Mouse (Mus musculus): Measurements from ENCODE around the gene Grip2. TPM values are rescaled to one million over a fixed set of nuclear protein-coding genes. Genes with fewer than 3 reads are reported as not detected.

The Grip2 gene
- polyA plus RNA-seq, 1 experiment, result 1.4 TPM

DNA sequence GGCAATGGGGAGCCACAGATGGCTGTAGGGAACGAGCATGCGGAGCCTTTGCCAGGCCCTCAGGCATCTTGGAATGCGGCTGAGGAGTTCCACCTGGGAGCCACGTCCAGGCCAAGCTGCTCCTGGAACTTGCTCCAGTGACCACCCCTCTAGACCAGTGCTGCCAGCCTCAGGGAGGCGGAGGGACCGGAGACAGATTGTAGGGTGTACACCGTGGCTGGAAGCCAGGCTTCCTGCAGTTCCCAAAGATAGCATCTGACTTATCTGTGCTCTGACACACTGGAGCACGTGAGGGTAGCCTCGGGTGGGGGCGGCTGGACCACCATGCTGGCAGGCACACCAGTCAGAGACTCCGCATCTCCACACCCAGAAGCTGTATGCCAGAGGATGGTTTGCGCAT, 28.6 kb downstream of the Grip2 start:
- Histone ChIP-seq H3K27ac (ENCODE audit: control insufficient read depth, insufficient read depth, low read length) (no peak overlapping the region), H3K36me3 (ENCODE audit: control insufficient read depth, insufficient read depth, low read length) (no peaks in the 10 kb centered on the region), H3K27me3 (ENCODE audit: control insufficient read depth, insufficient read depth, low read length) (no peaks in the 10 kb centered on the region), H3K4me3 (ENCODE audit: control insufficient read depth, insufficient read depth, low read length) (no peak overlapping the region), H3K4me1 (replicated peaks; ENCODE audit: control insufficient read depth, insufficient read depth, low read length) (no peaks in the 10 kb centered on the region)
- DNase-seq, result no peak
- no peak for TF ChIP-seq CTCF (IDR thresholded peaks at IDR 0.05; ENCODE audit: borderline replicate concordance, control insufficient read depth, extremely low read depth, insufficient read depth, low read length, poor library complexity)
- no peak for TF ChIP-seq POLR2A (IDR thresholded peaks at IDR 0.05; ENCODE audit: control insufficient read depth, extremely low read depth, insufficient read depth, low read length, poor library complexity)
- 71% methylated on average over 12 of the region's 12 CpGs for WGBS

DNA sequence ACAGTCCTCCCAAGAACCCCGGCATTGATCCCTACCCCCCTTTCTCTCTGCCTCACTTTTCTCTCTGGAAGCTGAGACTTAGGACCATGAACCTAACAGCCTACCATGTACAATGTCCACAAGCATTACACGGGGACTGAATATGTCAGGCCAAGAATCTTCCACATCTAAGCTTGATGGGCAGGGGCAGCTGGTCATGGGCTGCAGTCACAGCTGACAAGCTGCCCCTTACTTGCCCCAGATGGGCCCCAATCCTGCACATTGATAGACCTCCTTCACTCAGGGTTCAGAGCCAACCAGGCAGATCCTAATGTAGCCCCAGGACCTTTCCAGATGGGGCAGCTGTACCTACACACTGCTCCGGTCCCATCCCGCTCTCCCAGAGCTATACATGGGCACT, 30.3 kb downstream of the Grip2 start:
- no peak for DNase-seq
- TF ChIP-seq POLR2A (IDR thresholded peaks at IDR 0.05; ENCODE audit: control insufficient read depth, extremely low read depth, insufficient read depth, low read length, poor library complexity), result no peak
- TF ChIP-seq CTCF (IDR thresholded peaks at IDR 0.05; ENCODE audit: borderline replicate concordance, control insufficient read depth, extremely low read depth, insufficient read depth, low read length, poor library complexity), result no peak
- WGBS, result 93% methylated on average over 4 of the region's 4 CpGs
- Histone ChIP-seq H3K27ac (ENCODE audit: control insufficient read depth, insufficient read depth, low read length) (no peak overlapping the region), H3K36me3 (ENCODE audit: control insufficient read depth, insufficient read depth, low read length) (no peaks in the 10 kb centered on the region), H3K4me3 (ENCODE audit: control insufficient read depth, insufficient read depth, low read length) (no peak overlapping the region), H3K27me3 (ENCODE audit: control insufficient read depth, insufficient read depth, low read length) (no peaks in the 10 kb centered on the region), H3K4me1 (replicated peaks; ENCODE audit: control insufficient read depth, insufficient read depth, low read length) (no peaks in the 10 kb centered on the region)

DNA sequence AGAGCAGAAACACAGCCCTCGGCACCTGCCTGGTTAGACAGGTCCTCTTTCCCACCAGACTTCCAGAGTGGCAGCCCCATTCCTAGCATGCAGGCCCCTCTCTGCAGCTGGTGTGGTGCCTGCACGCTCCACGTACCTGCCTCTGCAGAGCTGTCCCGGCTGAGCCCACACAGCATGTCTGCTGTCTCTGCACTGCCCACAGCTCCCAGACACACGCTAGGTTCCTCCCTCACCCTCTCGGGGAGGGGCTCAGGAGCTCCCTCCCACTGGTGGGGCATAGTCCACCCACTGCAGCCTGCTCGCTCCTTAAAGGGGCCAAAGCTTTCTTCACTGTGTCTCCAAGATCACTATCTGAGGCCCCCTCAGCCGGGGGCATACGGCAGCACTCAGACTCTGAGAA, 31.0 kb downstream of the Grip2 start:
- Histone ChIP-seq H3K4me3 (ENCODE audit: control insufficient read depth, insufficient read depth, low read length) (no peak overlapping the region), H3K4me1 (replicated peaks; ENCODE audit: control insufficient read depth, insufficient read depth, low read length) (no peaks in the 10 kb centered on the region), H3K36me3 (ENCODE audit: control insufficient read depth, insufficient read depth, low read length) (no peaks in the 10 kb centered on the region), H3K27me3 (ENCODE audit: control insufficient read depth, insufficient read depth, low read length) (no peaks in the 10 kb centered on the region), H3K27ac (ENCODE audit: control insufficient read depth, insufficient read depth, low read length) (no peak overlapping the region)
- TF ChIP-seq CTCF (IDR thresholded peaks at IDR 0.05; ENCODE audit: borderline replicate concordance, control insufficient read depth, extremely low read depth, insufficient read depth, low read length, poor library complexity), result no peak
- no peak for TF ChIP-seq POLR2A (IDR thresholded peaks at IDR 0.05; ENCODE audit: control insufficient read depth, extremely low read depth, insufficient read depth, low read length, poor library complexity)
- no peak for DNase-seq
- WGBS, result 64% methylated on average over 9 of the region's 9 CpGs

DNA sequence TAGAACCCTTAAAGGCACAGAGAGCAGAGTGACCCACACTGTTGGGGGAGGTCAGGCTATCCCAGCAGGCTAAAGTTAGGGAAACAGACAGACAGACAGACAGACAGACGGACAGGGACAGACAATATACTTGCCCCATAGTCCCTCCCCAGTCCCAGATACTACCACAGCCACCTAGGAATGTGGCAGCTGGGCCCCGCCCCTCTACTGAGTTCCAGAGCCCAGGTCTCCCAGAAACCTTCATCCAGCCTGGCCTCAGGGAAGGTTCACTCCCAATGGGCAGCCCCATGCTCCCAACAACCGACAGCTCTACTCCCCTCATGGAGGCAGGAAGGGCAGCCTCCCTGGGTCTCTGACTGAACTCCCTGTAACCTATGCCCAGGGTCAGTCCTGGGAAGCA, 31.4 kb downstream of the Grip2 start:
- Histone ChIP-seq H3K27ac (ENCODE audit: control insufficient read depth, insufficient read depth, low read length) (no peak overlapping the region), H3K4me3 (ENCODE audit: control insufficient read depth, insufficient read depth, low read length) (no peak overlapping the region), H3K27me3 (ENCODE audit: control insufficient read depth, insufficient read depth, low read length) (no peaks in the 10 kb centered on the region), H3K36me3 (ENCODE audit: control insufficient read depth, insufficient read depth, low read length) (no peaks in the 10 kb centered on the region), H3K4me1 (replicated peaks; ENCODE audit: control insufficient read depth, insufficient read depth, low read length) (no peaks in the 10 kb centered on the region)
- 78% methylated on average over 3 of the region's 3 CpGs for WGBS
- DNase-seq, result no peak
- no peak for TF ChIP-seq POLR2A (IDR thresholded peaks at IDR 0.05; ENCODE audit: control insufficient read depth, extremely low read depth, insufficient read depth, low read length, poor library complexity)

DNA sequence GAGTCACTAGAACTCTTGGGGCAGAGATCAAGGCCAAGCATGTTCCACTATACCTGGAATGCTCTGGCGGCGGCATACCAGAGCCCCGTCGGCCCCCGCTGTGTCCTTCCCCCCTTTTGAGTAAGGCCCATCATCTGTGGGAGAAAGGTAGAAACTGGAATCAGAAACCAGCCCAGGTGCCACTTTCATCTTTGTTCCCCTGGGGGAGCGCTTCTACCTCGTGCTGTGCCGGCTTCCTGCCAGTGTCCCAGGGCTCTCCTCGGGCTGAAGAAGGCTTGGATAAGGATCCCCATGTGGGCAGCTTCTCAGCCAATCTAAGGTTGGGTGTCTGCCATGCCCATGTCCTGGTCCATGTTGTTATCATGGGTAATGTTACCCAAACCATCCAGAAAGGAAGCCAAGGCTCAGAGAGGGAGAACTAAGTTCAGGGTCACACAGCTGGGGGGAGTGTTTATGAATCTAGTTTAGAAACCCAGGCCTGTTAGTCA, 38.7 kb downstream of the Grip2 start:
- H3K27me3 ChIP-seq (ENCODE audit: control insufficient read depth, insufficient read depth, low read length), result no peaks in the 10 kb centered on the region
- no peak overlapping the region for H3K27ac ChIP-seq (ENCODE audit: control insufficient read depth, insufficient read depth, low read length)
- WGBS, result 75% methylated on average over 9 of the region's 9 CpGs
- no peaks in the 10 kb centered on the region for H3K36me3 ChIP-seq (ENCODE audit: control insufficient read depth, insufficient read depth, low read length)
- TF ChIP-seq POLR2A (IDR thresholded peaks at IDR 0.05; ENCODE audit: control insufficient read depth, extremely low read depth, insufficient read depth, low read length, poor library complexity), result no peak
- no peak for TF ChIP-seq CTCF (IDR thresholded peaks at IDR 0.05; ENCODE audit: borderline replicate concordance, control insufficient read depth, extremely low read depth, insufficient read depth, low read length, poor library complexity)
- no peaks in the 10 kb centered on the region for H3K4me1 ChIP-seq (replicated peaks; ENCODE audit: control insufficient read depth, insufficient read depth, low read length)
- no peak for DNase-seq
- no peak overlapping the region for H3K4me3 ChIP-seq (ENCODE audit: control insufficient read depth, insufficient read depth, low read length)

DNA sequence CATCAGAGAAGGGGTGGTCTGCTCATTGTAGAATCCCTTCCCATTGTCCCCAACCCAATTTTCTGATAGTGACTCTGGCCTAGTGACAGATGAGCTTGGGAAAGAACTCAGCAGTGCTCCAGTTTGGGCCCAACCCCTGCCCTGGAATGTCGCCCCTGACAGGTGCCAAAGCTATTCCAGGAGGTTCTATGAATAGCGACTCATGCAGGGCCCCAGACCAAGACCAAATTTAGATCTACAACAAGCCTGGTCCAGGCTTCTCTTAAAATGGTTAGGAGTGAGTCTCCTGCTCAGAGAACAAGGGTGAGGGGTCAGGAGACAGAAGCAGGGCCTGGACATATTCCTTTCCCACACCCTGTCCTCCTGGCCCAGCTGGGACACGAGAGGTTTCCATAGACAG, 42.0 kb downstream of the Grip2 start:
- no peaks in the 10 kb centered on the region for H3K36me3 ChIP-seq (ENCODE audit: control insufficient read depth, insufficient read depth, low read length)
- no peak for TF ChIP-seq CTCF (IDR thresholded peaks at IDR 0.05; ENCODE audit: borderline replicate concordance, control insufficient read depth, extremely low read depth, insufficient read depth, low read length, poor library complexity)
- TF ChIP-seq POLR2A (IDR thresholded peaks at IDR 0.05; ENCODE audit: control insufficient read depth, extremely low read depth, insufficient read depth, low read length, poor library complexity), result no peak
- 82% methylated on average over 3 of the region's 3 CpGs for WGBS
- no peak overlapping the region for H3K4me3 ChIP-seq (ENCODE audit: control insufficient read depth, insufficient read depth, low read length)
- DNase-seq, result no peak
- no peak overlapping the region for H3K27ac ChIP-seq (ENCODE audit: control insufficient read depth, insufficient read depth, low read length)
- no peaks in the 10 kb centered on the region for H3K4me1 ChIP-seq (replicated peaks; ENCODE audit: control insufficient read depth, insufficient read depth, low read length)
- H3K27me3 ChIP-seq (ENCODE audit: control insufficient read depth, insufficient read depth, low read length), result no peaks in the 10 kb centered on the region

DNA sequence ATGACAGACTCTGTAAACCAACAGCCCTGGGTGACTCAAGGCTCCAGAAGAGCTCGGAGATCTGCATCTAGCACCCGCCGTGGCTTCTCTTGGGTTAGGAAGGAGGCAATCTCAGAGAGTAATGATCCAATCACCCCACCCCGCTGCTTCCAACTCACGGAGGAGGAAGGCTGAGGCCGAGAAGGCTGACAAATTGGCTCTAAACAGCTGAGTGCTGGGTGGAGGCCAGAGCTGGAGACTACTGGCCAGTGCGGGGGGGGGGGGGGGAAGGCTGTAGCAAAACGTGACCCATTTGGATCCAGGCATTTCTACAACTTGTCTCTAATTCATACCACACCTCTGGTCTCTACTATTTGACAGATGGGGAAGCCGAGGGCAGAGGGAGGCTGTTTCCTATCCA, 47.8 kb downstream of the Grip2 start:
- TF ChIP-seq POLR2A (IDR thresholded peaks at IDR 0.05; ENCODE audit: control insufficient read depth, extremely low read depth, insufficient read depth, low read length, poor library complexity) (no peak), CTCF (IDR thresholded peaks at IDR 0.05; ENCODE audit: borderline replicate concordance, control insufficient read depth, extremely low read depth, insufficient read depth, low read length, poor library complexity) (no peak)
- no peaks in the 10 kb centered on the region for H3K4me1 ChIP-seq (replicated peaks; ENCODE audit: control insufficient read depth, insufficient read depth, low read length)
- no peaks in the 10 kb centered on the region for H3K27me3 ChIP-seq (ENCODE audit: control insufficient read depth, insufficient read depth, low read length)
- no peak overlapping the region for H3K27ac ChIP-seq (ENCODE audit: control insufficient read depth, insufficient read depth, low read length)
- no peak overlapping the region for H3K4me3 ChIP-seq (ENCODE audit: control insufficient read depth, insufficient read depth, low read length)
- H3K36me3 ChIP-seq (ENCODE audit: control insufficient read depth, insufficient read depth, low read length), result no peaks in the 10 kb centered on the region
- no peak for DNase-seq
- WGBS, result 71% methylated on average over 8 of the region's 9 CpGs

All from thymus, adult 2 months (tissue).